Mouse (Mus musculus) C2C12 (cell line): ENCODE data around the gene Angpt4. TPM values are rescaled to one million over a fixed set of nuclear protein-coding genes. Genes with fewer than 3 reads are reported as not detected.
A peak's percentile ranks its signal among the peaks of the same experiment; 100 is the strongest.

Experiments used
- H3K27me3 ChIP-seq: one replicate; pipeline ENCODE4 v1.6.1; 2011; ENCODE audit not compliant: control insufficient read depth, insufficient read depth, insufficient read length
- H3K36me3 ChIP-seq: one replicate; pipeline ENCODE4 v1.6.1; 2011; ENCODE audit not compliant: control insufficient read depth, insufficient read depth
- H3K4me3 ChIP-seq: one replicate; pipeline ENCODE4 v1.5.1; 2011; ENCODE audit warnings: mild to moderate bottlenecking, control low read depth; ENCODE audit not compliant: poor library complexity, insufficient read depth, severe bottlenecking
- H3K79me2 ChIP-seq: one replicate; pipeline ENCODE4 v1.6.1; 2011; ENCODE audit not compliant: control insufficient read depth, insufficient read depth
- H3K79me3 ChIP-seq: one replicate; pipeline ENCODE4 v1.6.1; 2011; ENCODE audit warnings: low read depth, control low read depth
- H3ac ChIP-seq: one replicate; pipeline ENCODE3; 2011; ENCODE audit warnings: low read depth; ENCODE audit not compliant: control insufficient read depth, insufficient read length
- CEBPB ChIP-seq: IDR thresholded peaks from one replicate; pipeline ENCODE4 v1.6.1; 2011; ENCODE audit warnings: low read depth, mild to moderate bottlenecking, control low read depth, moderate library complexity
- CTCF ChIP-seq: IDR thresholded peaks from one replicate; pipeline ENCODE4 v1.5.1; 2011; ENCODE audit not compliant: control insufficient read depth, insufficient read depth, insufficient read length
- FOSL1 ChIP-seq: IDR thresholded peaks from one replicate; pipeline ENCODE4 v1.8.0; 2011; ENCODE audit warnings: mild to moderate bottlenecking, low read length; ENCODE audit not compliant: poor library complexity, insufficient read depth, severe bottlenecking
- MAX ChIP-seq: IDR thresholded peaks from one replicate; pipeline ENCODE4 v1.6.1; 2011; ENCODE audit warnings: mild to moderate bottlenecking, control low read depth
- MYOD1 ChIP-seq: IDR thresholded peaks from one replicate; pipeline ENCODE4 v1.6.1; 2011; ENCODE audit warnings: low read depth; ENCODE audit not compliant: control insufficient read depth, insufficient read length
- MYOG ChIP-seq: IDR thresholded peaks from one replicate; pipeline ENCODE4 v1.6.1; 2011; ENCODE audit not compliant: control insufficient read depth, insufficient read length; ENCODE audit errors: extremely low read depth
- USF1 ChIP-seq: IDR thresholded peaks from one replicate; pipeline ENCODE4 v1.6.1; 2011; ENCODE audit warnings: low read depth, mild to moderate bottlenecking, control low read depth, moderate library complexity
- polyA plus RNA-seq: library from polyadenylated mRNA; unstranded; fragments of >200 nt; fragmentation: generic; extraction: Trizol; gene quantifications from one replicate; pipeline ENCODE4 v1.2.1, GENCODE M21; 2012; ENCODE audit warnings: missing spikeins

The Angpt4 gene
- polyA plus RNA-seq, 1 experiment = 0.06 TPM

- H3ac ChIP-seq = no peak overlapping the region
- no peaks in the 10 kb centered on the region for H3K79me2 ChIP-seq
- H3K4me3 ChIP-seq = no peak overlapping the region
- TF ChIP-seq CTCF (peak; percentile 85), USF1 (no peak)
- H3K27me3 ChIP-seq = peaks cover 28% of the 10 kb centered on the region
- no peaks in the 10 kb centered on the region for H3K79me3 ChIP-seq
- no peaks in the 10 kb centered on the region for H3K36me3 ChIP-seq
These were observed 35.0 kb upstream of the Angpt4 start for GRCm38 (mm10) chr2:151876012-151876485.

- Histone ChIP-seq H3K4me3 (no peak overlapping the region), H3K36me3 (no peaks in the 10 kb centered on the region), H3K79me2 (no peaks in the 10 kb centered on the region), H3ac (no peak overlapping the region), H3K79me3 (no peaks in the 10 kb centered on the region), H3K27me3 (peaks cover 7% of the 10 kb centered on the region)
- TF ChIP-seq FOSL1 = no peak
- TF ChIP-seq MYOG = no peak
- TF ChIP-seq MAX = no peak
- TF ChIP-seq MYOD1 = no peak
- no peak for TF ChIP-seq CEBPB
- no peak for TF ChIP-seq CTCF
- no peak for TF ChIP-seq USF1
These were observed 32.4 kb upstream of the Angpt4 start for GRCm38 (mm10) chr2:151878645-151879044.

DNA sequence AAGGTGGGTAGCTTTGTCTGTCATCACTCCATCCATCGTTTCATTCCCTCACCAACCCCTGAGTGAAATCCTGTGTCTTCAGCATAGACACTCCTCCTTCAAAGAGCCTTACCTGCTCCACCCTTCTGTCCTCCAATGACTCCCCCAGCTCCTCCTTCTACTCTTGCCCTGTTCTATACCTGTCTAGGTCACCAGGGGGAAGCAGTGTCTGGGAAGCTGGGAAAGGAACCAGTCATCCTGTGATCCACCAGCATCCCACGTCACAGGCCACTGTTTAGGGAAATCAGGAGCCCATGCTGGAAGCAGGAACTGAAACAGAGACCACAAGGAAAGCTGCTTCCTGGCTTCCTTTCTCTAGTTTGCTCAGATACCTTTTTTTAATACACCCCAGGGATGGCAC is 31.2 kb upstream of the Angpt4 start:
- no peaks in the 10 kb centered on the region for H3K79me3 ChIP-seq
- no peak for TF ChIP-seq MAX
- TF ChIP-seq MYOG = no peak
- no peak for TF ChIP-seq USF1
- no peak for TF ChIP-seq CTCF
- no peak for TF ChIP-seq FOSL1
- no peak for TF ChIP-seq MYOD1
- no peak for TF ChIP-seq CEBPB
- no peaks in the 10 kb centered on the region for H3K27me3 ChIP-seq
- H3ac ChIP-seq = no peak overlapping the region
- H3K36me3 ChIP-seq = no peaks in the 10 kb centered on the region
- H3K79me2 ChIP-seq = no peaks in the 10 kb centered on the region
- H3K4me3 ChIP-seq = no peak overlapping the region

GRCm38 (mm10) chr2:151891031-151891430 is 20.0 kb upstream of the Angpt4 start:
- Histone ChIP-seq H3K27me3 (peaks cover 38% of the 10 kb centered on the region), H3K36me3 (no peaks in the 10 kb centered on the region), H3ac (no peak overlapping the region), H3K4me3 (no peak overlapping the region), H3K79me3 (no peaks in the 10 kb centered on the region), H3K79me2 (no peaks in the 10 kb centered on the region)
- TF ChIP-seq MYOG (no peak), FOSL1 (no peak), MAX (no peak), USF1 (no peak), CEBPB (no peak), CTCF (no peak), MYOD1 (no peak)

DNA sequence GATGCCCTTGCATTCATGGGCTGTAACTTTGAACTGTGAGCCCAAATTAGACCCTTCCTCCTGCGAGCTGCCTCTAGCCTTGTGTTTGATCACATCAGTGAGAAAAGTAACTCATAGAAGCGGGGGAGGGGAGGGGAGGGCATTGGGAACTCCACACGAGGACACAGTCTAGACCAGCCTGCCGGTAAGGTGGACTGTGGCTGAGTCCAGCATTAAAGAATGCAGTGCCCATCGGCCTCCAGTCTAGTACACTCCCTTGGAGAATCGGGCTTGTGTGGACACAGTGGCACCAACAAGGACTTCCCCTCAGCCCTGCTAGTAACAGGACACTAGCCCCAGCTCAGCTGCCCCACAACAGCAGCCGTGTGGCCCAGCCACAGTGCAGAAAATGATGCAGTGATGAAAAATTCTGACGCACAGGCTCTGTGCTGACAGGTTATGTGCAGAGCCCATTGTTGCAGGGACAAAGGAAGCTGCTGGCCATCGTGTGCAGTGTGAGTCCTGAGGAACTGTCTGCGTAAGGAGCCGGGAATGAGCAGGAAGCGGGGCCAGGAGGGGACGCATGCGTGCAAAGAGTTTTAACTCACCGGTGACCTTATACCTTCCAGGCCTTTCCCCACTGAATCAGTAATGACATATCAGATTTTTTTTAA is 17.8 kb upstream of the Angpt4 start:
- TF ChIP-seq FOSL1 (no peak), CTCF (no peak), CEBPB (no peak), MYOD1 (no peak), USF1 (no peak), MAX (no peak), MYOG (no peak)
- Histone ChIP-seq H3K27me3 (peaks cover 34% of the 10 kb centered on the region), H3ac (no peak overlapping the region), H3K79me2 (no peaks in the 10 kb centered on the region), H3K4me3 (no peak overlapping the region), H3K79me3 (no peaks in the 10 kb centered on the region), H3K36me3 (no peaks in the 10 kb centered on the region)

GRCm38 (mm10) chr2:151894209-151894980 is 16.6 kb upstream of the Angpt4 start:
- Histone ChIP-seq H3K36me3 (no peaks in the 10 kb centered on the region), H3K79me2 (no peaks in the 10 kb centered on the region), H3K79me3 (no peaks in the 10 kb centered on the region), H3K27me3 (peaks cover 36% of the 10 kb centered on the region), H3K4me3 (no peak overlapping the region), H3ac (no peak overlapping the region)
- TF ChIP-seq CEBPB (no peak), CTCF (no peak), USF1 (no peak), MYOG (no peak), MYOD1 (no peak), MAX (no peak)
